Mouse (Mus musculus) ovary, postnatal 10 days (tissue): ENCODE data around the gene Dgkq.

Experiments
- DNase-seq: peaks from one replicate; pipeline ENCODE4 v3.0.0; 2022; ENCODE audit warnings: low spot score

Dgkq gene

DNA sequence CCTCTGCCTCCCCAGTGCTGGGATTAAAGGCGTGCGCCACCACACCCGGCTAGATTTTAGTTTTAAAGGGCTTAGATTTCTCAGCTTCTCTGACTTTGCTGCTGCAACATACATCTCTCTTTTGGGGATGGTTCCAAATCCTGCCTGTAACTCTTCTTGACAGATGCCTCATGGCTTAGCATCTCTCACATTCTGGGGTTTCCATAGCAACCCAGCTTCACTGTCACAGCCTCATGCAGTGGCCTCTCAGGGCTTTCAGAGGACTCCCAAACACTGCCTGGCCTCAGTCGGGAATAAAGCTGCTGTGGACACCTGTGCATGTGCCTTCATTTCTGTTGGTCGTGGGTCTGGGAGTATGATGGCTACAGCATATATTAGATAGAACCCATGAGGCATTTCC, 19.6 kb upstream of the Dgkq start:
- no peak for DNase-seq

DNA sequence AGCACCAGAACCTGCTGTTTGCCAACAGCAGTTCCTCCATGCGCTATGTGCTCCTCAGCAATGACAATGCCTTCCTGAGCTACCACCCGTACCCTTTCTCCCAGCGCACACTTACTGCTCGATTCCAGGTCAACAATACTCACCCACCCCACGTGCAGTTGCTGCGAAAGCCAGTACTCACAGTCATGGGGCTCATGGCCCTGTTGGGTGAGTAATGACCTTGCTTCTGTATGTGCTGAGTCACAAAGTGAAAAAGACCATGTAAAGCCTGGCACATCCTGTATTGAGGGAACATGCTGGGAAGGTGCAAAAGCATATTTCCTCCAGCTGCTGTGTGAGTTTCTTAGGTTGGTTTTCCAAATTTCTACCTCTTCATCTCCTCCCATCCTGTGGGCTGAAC, 11.4 kb upstream of the Dgkq start:
- no peak for DNase-seq

- DNase-seq = no peak
These were observed 10.4 kb upstream of the Dgkq start for GRCm38 (mm10) chr5:108679909-108680308.

GRCm38 (mm10) chr5:108678296-108678854, 8.9 kb upstream of the Dgkq start:
- DNase-seq = no peak

DNA sequence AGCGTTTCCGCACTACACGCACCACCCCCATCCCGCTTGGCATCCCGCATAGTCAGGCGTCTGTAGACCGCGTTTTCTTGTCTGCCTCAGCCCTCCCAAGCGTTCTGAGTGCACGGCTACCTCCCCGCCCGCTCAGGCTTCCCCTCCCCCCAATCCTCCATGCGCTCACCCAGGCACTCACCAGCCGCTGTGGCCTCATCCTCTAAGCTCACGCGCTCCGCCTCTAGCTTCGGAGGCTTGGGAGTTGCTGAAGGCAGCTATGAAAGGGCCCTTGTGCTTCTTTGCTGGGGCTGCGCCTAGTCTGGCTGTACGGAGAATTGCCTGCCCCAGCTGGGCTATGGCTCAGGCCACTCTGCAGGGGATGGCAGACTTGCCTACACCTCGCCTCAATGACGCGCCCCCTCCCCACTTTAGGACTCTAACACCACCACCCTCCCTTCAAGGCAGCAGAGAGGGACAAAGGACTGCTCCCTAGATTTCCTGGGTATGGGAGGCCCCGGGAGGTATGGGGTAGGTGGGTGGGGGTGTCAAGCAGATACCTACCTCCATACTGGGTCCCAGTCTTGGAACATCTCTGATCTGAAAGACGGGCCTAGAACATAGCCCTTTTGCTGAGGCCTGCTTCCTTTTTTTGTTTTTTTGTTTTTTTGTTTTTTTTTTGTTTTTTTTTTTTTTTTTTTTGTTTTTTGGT, 8.3 kb upstream of the Dgkq start:
- DNase-seq = no peak

DNA sequence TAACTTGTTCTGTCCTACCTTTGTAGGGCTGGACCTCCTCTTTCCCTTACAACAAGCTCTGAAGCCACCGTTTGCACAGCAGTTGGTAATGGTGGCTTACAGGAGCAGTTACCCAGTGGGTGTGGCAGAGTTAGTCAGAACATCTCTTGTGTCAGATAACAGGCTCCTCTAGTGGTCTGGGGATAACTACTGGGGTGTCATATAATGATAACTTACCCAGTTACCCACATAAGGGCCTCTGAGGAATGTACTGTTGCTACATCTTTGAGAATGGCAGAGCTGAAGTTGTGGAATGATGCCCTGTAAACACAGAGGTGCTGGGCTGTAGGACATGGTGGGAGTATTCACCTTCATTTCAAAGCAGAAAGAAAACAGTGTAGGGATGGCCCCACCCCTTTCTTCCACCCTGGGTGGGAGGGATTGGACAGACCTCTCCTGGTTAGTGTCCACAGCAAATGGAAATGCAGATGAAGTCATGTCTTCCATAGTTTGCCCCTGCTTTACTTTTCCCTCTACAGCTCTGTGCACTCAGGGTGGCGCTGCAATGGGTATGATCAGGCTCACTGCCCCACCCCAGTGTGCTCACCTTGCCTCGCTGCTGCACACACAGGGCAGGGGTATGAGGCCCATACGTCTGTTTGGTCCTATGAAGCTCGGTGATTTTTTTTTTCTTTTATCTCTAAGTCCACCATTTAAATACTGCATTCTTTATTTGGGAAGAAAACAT, 7.5 kb upstream of the Dgkq start:
- no peak for DNase-seq

DNA sequence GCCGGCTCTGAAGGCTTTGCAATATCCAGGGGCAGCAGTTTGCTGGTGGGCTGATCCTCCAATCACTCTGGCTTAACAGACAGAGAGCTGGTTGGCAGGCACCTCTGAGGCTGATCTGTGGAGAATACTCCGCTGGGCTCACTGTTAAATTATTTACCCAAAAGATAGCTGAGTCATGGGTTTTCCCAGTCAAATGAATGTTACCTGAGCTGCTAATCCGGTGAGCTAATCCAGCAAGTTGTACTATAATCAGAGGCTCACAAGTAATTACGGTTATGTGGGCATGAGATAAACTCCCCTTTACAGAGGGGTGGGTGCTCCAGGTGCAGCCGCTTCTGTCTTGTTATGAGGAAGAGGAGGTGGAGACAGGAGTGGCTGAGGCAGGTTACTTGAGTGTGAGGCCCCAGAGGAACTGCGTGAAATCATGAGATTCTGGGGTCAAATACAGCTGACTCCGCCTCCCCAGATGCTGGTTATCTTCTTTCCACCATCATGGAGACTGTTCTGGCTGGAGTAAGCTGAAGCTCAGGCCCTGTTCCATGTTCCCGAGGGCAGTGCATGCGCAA, 5.9 kb upstream of the Dgkq start, which contains the start of gene Slc26a1:
Gene Slc26a1, minus strand, starts transcription at position 319 of the 566 bp plus-strand sequence.
- no peak for DNase-seq

DNA sequence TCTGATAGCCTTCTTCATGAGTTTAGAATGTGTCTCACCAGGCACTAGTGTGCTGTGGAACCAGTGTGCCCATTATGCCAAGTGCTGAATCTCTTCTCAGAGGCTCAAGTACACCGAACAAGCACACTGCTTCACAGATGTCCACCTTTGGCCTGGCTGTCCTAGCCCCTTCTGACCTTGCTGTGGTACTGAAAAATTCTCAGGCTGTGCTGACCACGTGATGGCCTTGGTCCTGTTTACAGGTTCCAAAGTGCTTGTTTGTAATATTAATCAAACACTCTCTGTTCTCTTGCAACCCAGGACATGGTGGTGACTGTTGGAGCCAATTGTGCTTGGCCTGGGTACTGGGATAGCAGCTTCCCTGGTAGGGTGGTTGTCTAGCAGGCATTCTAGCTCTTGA, 5.2 kb upstream of the Dgkq start:
- no peak for DNase-seq

DNA sequence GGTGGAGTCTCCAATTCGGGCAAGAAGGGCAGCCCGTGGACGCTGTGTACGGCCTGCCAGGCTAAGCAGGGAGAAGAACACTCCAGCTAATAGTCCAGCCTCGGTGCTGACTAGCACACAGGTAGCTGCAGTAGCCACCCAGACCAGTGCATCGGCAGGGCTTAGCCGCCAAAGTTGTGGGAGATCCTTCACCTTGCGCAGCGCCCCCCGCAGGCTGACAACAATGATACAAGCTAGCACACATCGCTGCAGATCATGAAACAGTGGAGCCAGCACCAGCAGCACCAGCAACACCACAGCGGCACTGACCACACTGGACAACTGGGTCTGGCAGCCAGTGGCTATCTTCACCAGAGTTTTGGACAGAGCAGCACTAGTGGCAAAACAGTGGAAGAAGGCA, 2.3 kb upstream of the Dgkq start:
- DNase-seq = no peak

- DNase-seq = no peak
These were observed 1.3 kb upstream of the Dgkq start for GRCm38 (mm10) chr5:108670785-108671184.

DNA sequence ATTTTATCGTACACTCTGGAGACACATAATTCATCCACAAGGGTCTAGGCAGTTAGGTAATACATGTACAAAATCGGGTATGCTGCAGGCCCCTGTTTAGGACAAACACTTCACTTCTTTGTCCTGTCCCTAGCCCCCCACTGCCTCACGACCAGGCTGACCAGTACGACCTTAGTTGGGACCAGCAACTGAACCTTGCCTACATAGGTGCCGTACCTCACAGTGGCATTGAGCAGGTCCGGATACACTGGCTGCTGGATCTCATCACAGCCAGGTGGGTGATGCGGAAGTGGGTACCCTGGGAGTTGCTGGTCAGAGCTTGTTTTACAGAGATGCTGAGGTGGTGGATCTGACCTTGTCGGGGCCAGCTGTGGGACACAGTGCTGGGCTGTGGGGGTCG, 514 bp upstream of the Dgkq start:
- no peak for DNase-seq

DNA sequence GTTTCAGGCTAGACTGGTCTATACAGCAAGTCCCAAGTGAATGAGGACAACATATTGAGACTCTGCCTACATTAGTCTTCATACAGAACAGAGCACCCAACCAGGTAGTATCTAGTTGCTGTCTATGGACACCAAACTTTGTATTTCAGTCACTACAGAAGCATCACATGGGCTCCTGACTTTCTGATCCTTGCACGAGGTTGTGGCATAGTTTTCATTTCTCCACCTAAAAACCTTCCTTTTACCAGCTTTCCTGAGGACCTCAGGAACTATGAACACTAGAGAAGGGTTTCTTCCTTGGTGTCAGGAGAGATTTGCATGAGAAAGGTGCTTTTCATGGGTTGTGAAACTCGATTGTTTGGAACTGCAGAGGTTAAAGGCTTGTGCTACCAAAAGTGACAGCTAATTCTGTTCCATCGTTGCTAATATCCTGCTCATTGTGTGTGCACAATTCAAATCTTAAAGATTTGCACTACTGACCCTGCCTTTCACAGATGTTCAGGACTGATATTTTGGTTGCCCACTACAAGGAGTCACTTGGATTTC, 1.0 kb downstream of the Dgkq start:
- DNase-seq = no peak

GRCm38 (mm10) chr5:108667370-108667769, 2.1 kb downstream of the Dgkq start:
- no peak for DNase-seq

- DNase-seq = no peak
These were observed 4.4 kb downstream of the Dgkq start for GRCm38 (mm10) chr5:108665066-108665465.

DNA sequence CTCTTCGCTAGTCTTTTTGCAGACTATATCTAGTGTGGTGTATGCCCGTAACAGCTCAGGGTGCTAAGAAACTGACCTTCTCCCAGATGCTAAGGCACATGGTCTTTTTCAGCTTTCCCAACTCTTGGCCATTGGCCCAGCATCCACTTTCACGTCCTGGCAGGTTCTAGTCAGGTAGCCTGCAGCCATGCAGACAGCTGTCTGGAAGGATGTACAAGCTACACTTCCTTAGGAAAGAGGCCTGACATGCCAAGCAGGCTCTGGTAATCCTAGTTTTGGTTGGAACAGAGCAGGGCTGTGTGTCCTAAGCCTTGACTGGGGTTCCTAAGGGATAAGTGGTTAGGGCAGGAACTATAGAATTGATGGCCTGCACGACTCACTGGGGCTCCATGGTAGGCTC, 6.7 kb downstream of the Dgkq start:
- no peak for DNase-seq

DNA sequence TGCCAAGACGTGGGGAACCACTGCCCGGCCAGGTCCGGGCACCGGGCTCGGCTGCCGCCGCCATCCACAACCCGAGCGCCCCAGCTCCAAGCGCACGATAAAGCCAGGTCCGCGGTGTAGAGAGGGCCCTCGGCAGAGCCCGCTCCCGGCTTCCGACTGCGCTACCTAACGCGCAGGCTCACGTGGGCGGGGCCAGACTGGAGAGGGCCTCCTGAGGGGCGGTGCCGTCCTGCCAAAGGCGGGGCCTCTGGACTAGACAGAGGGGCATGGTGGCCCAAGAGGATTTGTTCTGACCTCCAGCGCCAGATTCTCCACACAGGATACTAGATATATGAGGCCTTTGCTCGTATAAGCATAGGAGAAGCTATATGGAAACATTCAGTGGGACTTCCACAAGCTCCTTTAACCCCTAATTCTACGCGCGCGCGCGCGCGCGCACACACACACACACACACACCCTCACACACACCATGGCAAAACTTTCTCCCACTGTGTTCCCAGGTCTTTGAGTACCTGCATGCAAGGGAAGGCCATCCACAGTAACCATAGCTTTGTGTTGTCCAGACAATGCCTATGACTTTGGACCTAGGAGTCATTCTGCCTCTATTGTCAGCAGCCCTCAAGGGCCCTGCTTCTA, 8.7 kb downstream of the Dgkq start:
- peak; percentile 70 for DNase-seq

- DNase-seq = no peak
These were observed 9.5 kb downstream of the Dgkq start, which contains the start of gene Idua for GRCm38 (mm10) chr5:108659698-108660631. TSS of gene Idua (plus strand) at chr5:108660331.

- DNase-seq = no peak
These were observed 10.9 kb downstream of the Dgkq start for GRCm38 (mm10) chr5:108658611-108659010.

- DNase-seq = no peak
These were observed 12.1 kb downstream of the Dgkq start for GRCm38 (mm10) chr5:108657406-108657805.

DNA sequence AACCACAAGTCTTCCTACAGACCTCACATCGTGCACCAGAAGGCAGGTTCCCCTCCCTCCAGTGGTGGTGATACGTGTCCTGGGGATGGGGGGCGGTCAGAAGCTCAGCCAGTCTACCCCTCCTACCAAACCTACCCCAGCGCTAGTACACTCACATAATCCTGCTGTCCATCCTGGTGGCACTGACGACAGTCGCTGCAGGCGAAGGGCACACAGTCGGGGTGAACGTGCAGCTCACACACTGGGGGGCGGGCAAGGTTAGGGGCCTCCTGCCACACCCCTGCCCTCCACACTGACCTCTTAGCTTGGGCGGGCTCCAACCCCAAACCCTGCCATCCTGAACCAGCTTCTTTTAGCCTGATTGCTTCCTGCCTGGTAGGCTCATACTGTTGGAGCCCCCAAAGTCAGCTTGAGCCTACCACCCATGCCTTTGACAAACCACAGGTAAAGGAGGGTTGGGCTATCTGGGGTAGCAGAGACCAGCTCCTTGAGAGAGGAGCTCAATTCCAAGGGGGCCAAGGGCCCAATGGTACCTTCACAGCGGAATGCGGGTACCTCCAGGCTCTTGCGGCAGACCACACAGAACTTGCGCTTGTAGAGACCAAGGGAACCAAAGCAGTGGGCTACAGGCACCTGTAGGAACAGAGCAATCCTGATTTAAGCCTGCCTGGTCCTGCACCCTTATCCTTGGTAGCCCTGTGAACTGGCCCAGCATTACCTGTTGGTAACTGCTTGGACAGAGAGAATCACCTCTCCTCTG, 13.4 kb downstream of the Dgkq start:
- DNase-seq = no peak
